Mouse (Mus musculus) B cell, adult 2 months (primary cell): ENCODE data around the gene Mbip.

Experiments used
- DNase-seq, 2 experiments: peaks; one replicate each; pipeline ENCODE4 v3.0.0; 2022

Gene Mbip

GRCm38 (mm10) chr12:56288548-56288947 is 57.1 kb downstream of the Mbip start:
- DNase-seq: no peak

- no peak for DNase-seq
These were observed 58.9 kb downstream of the Mbip start for GRCm38 (mm10) chr12:56286828-56287227.

GRCm38 (mm10) chr12:56284210-56284609 is 61.5 kb downstream of the Mbip start:
- DNase-seq: no peak

- DNase-seq: no peak
These were observed 64.0 kb downstream of the Mbip start for GRCm38 (mm10) chr12:56281649-56282048.
